Mouse (Mus musculus) CD8-positive naive resting alpha-beta T cell, adult 2 months (primary cell): ENCODE results near the gene Nr2c1.

Experiments used
- DNase-seq, 2 experiments: peaks; one replicate each; pipeline ENCODE4 v3.0.0; 2022; ENCODE audit warnings: low read depth in 2 of 2, low spot score in 2 of 2

The Nr2c1 gene

DNA sequence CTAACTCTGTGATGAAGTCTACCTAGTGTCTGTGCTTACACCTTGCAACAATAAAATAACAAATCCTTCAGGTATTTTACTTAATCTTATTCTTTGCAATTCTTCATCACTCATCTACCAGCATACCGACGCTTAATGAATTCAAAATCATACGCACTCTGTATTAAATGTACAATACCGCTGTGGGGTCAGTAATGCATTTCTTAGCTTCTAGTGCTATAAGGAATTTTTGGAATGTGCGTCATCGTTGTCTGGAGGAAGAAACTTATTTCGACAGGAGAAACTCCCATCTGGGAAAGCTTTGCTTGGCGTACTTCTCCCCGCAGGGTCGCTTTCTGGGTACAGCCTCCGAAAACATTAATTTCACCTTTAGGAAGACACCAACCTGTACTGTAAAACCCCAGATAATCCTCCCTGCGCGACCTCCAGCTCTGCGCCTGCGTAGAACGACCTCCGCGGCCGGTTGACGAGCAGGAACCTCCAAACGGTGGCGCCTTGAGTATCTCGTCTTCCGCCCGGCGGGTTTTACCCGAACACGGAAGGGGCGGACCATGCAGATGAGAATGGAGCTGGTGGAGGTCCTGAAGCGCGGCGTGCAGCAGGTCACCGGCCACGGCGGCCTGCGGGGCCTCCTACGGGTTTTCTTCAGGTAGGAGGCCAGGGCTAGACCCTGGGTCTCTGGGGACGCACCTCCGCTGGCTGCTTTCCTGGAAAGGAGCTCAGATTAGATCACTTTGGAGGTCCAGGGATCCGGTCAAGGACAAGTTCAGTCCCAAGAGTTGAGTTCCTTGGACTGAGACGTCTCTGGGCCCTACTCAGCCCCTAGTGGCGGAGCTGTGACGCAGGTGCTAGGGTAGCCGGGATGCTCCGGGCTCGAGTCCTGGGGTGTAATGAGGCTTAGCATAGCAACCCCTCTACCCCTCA lies 50.9 kb downstream of the Nr2c1 start, which contains the start of gene Ndufa12:
Gene Ndufa12, plus strand, starts transcription at position 239 of the 924 bp plus-strand sequence.
- DNase-seq: peak; percentile 94

DNA sequence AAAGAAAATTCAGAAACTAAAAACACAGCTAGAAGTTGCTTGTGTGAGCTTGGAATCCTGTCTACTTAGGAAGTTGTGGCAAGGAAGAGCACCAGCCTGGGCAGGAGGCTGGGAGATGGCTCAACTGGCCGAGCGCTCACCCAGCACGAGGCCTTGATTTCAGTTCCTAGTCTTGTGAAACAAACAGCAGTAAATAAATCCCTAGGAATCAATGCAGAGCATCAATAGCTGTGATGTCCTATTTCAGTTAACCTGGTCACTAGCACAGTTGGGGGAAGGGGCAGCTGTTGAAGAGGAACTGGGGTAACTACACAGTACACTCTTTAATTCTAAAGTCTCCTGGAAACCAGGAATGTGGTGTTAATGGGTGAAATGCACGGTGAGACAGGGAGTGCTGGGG lies 57.1 kb downstream of the Nr2c1 start:
- no peak for DNase-seq

DNA sequence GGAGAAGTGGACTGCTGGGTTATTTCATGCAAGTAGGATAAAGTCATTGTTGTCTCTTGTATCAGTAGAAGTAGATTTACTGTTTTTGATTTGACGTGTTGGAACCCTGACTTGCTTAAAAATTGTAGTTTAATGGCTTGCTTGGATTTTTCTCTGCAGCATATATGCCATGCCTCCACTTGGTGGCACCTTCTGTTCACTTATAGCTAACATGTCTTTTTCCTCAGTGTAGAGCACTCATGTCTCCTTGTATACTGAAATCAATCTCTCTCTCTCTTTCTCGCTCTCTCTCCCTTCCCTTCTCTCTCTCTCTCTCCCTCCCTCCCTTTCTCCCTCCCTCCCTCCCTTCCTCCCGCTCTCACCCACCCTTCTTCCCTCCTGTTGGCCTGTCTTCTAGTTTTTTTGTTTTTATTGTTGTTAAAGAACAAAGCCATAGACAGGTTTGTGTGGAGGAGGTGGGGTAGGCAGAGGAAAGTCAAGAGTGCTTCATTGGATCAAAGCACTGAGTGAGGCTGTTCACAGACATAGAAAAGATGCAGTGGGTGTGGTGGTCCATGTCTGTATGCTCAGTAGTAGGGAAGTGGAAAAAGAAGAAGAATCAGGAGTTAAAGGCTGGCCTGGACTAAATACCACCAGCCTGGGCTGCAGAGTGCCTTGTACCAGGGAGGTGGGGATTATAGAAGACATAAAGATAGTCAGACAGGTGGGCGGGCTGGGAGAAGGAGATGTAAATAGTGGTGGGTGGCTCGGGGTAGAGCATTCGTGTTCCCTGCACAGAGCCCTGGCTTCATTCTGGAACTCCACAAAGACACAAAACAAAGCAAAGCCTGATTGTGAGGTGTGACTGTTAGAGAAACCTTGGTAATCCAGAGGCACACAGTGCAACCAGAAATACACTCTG lies 63.1 kb downstream of the Nr2c1 start:
- no peak for DNase-seq

DNA sequence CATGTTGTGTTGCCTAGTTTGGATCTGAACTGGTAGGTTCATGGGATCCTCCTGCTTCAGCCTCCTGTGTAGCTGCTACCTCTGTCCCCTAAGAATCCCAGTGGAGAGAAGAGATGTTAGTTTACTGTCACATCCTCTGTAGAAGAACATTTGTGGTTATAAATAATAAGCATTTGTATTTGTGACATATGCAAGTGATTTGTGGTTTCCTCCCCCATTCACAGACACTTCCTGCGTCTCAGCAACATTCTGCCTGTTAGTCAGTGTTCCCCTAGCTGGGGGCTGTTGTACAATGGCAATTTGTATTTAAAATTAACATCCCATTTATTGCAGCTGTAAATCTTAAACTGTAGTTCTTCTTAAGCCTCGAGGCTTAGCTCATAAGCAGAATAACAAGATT lies 63.9 kb downstream of the Nr2c1 start:
- no peak for DNase-seq

DNA sequence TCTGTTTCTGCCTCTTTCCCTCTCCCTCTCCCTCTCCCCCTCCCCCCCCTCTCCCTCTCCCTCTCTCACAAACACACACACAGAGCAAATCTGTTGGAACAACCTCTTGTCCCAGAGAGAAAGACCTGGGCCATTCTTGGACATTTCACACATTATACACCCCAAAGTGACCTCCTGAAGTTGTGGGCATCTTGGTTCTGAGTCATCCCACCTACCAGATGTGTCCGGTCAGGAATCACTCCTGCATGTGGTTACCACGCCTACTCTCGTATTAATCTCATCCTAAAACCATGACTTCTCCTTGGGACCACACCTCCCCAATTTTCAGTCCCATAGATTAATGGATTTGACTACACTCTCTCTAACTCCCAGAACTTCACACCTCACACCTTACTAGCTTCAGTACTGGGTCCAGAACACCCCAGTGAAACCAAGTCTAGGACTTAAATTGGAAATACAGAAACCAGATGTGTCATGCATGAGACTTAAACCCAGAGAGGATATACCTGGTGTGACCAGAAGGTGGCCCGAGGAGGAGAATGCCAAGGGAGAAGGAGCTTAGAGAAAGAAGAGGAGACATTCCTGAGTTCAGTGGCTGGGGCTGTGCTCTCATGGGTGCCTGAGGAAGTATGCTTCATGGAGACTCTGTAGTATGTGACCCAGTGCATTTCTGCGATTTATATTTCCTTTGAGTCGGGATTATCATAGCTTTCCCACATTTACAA lies 77.4 kb downstream of the Nr2c1 start:
- no peak for DNase-seq

DNA sequence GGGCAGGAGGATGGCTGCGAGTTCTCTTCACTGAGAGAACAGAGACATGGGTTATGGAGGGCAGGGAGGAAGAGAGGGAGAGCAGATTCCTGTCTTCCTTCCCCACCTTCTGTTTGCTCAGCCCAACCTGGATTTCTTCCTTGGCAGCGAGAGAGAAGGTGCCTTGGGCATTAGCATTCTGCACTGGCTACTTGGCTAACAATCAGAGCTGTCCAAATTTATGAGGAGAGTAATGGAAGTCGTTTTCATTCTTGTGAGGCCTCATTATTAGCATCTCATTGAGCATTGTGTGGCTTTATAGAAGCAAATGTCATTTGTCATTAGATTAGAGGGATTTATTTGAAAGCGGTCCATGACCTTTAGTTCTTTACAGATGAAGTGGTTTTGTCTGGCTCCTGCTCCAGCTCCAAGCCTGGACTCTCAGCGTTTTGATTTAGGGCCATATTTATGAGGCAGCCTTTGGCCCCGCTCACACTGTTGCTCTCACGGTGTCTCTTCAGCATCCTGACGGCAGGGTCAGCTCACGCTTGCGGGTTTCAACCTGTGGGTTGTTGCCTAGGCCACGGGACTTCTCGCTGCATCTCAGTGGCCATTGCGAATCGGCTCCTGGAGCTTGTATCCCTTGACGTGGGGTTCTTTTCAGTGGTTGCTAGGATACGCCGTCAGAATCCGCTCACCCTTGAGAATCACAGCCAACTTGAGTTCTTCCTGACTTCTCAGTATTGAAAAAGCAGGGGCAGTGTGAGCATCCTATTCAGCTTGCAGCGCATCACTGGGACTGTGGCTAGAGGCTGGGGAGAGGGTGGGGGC lies 82.6 kb downstream of the Nr2c1 start:
- no peak for DNase-seq

DNA sequence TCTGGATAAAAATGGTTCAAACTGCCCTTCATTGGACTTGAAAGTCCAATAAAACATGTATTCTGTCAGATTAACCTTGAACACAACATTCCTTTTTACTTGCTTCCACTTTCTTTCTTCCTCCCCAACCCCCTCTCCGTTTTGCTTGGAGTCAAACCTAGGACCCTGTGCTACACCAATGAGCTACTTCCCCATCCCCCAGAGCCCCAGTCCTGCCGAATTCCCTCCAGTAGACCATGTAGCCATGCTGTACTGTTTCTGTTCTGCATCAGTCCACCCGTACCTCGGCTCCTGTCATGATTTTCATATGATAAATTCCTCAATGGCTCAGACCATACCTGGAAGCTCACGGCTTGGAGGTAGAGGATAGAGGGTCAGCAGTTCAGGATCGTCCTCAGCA lies 83.2 kb downstream of the Nr2c1 start:
- no peak for DNase-seq

DNA sequence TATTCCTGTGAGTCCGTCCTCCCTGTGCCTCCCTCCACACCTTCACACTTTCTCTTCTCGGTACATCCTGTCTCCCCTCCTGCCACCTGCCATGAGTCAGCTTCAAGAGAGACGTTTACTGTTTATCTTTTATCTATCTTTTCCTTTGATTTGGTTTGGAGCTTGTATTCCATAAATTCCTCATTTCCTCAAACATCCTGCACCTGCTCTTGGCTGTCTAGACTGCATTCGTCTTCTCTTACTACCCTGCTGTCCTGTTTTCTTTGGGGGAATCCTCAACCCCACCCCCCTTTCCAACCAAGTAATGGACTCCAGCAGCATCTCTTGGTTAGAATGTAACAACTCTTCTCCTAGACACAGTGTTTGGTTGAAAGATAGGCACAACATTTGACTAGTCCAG lies 87.4 kb downstream of the Nr2c1 start:
- DNase-seq: no peak

DNA sequence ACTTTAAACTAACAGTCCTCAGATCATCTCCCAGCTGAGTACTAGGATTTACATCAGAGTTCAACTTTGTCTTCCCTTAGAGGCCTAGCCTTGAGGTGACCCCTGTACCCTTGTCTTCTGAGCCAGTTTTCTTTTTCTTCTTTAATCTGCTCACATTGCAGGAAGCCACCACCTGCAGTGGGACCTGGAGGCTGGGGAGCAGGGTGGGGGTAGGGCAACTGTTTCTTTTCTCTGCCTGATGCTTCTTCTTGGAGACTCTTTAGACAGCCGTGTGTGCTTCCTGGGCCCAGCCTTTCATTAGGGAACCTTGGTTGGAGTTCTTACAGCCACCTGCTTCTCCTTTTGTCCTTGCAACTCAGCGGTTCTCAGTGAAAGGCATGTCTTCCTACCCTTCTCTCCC lies 93.5 kb downstream of the Nr2c1 start:
- no peak for DNase-seq
